Mouse (Mus musculus): ENCODE measurements around the gene Gm10160. TPM values are rescaled to one million over a fixed set of nuclear protein-coding genes. Genes with fewer than 3 reads are reported as not detected.

Gm10160 gene
- not detected in 2 replicates for polyA plus RNA-seq (2012; rRNA removed; ENCODE audit: low replicate concordance)

GRCm38 (mm10) chr7:81855694-81856093 lies at the start of gene Gm10160:
TSS of gene Gm10160 (minus strand) at chr7:81855794.

GRCm38 (mm10) chr7:81858968-81859721 lies 3.6 kb upstream of the Gm10160 start, which contains the start of gene Tm6sf1:
TSS of gene Tm6sf1 (plus strand) at chr7:81859001.

GRCm38 (mm10) chr7:81829379-81829894 lies 26.2 kb downstream of the Gm10160 start, which contains the start of gene Btbd1:
TSS of gene Btbd1 (minus strand) at chr7:81829431.

Other genes starting within 250 kb of the Gm10160 start
- gene Homer2, start 148.3 kb downstream of the Gm10160 start, polyA plus RNA-seq (2012; rRNA removed; ENCODE audit: low replicate concordance), result 3.3 and 4.8 TPM in 2 replicates
- gene Ramac, start 92.9 kb downstream of the Gm10160 start, polyA plus RNA-seq (2012; rRNA removed; ENCODE audit: low replicate concordance), result 11.1 and 11.3 TPM in 2 replicates
- gene 3110040N11Rik, start 66.3 kb downstream of the Gm10160 start, polyA plus RNA-seq (2012; rRNA removed; ENCODE audit: low replicate concordance), result 38.2 and 51.6 TPM in 2 replicates
- 35.0 and 35.4 TPM in 2 replicates for gene Btbd1, start 26.4 kb downstream of the Gm10160 start, polyA plus RNA-seq (2012; rRNA removed; ENCODE audit: low replicate concordance)
- 54.5 and 69.7 TPM in 2 replicates for gene Tm6sf1, start 3.2 kb upstream of the Gm10160 start, polyA plus RNA-seq (2012; rRNA removed; ENCODE audit: low replicate concordance)
- 1.5 and 7.0 TPM in 2 replicates for gene Hdgfl3, start 78.7 kb upstream of the Gm10160 start, polyA plus RNA-seq (2012; rRNA removed; ENCODE audit: low replicate concordance)
- gene Bnc1, start 136.5 kb upstream of the Gm10160 start, polyA plus RNA-seq (2012; rRNA removed; ENCODE audit: low replicate concordance), result 0.99 and 4.2 TPM in 2 replicates